Mouse (Mus musculus) lung, postnatal 25 days (tissue): ENCODE results near the gene Gnptg.
A peak's percentile ranks its signal among the peaks of the same experiment; 100 is the strongest.

Source experiments
- DNase-seq: peaks from one replicate; pipeline ENCODE4 v3.0.0; 2022; ENCODE audit warnings: low spot score

Gene Gnptg

GRCm38 (mm10) chr17:25239695-25240636, at the start of gene Gnptg, which contains the start of gene Tsr3:
TSS of gene Gnptg (minus strand) at chr17:25240124.
TSS of gene Tsr3 (plus strand) at chr17:25240170.
- DNase-seq, result peak; percentile 85

GRCm38 (mm10) chr17:25288842-25289241, 48.9 kb upstream of the Gnptg start:
- DNase-seq, result no peak

- peak; percentile 77 for DNase-seq
These were observed 45.1 kb upstream of the Gnptg start for GRCm38 (mm10) chr17:25285033-25285432.

- DNase-seq, result peak; percentile 83
These were observed 42.2 kb upstream of the Gnptg start for GRCm38 (mm10) chr17:25282133-25282532.

- DNase-seq, result no peak
These were observed 35.9 kb upstream of the Gnptg start for GRCm38 (mm10) chr17:25275833-25276232.

GRCm38 (mm10) chr17:25274571-25275346, 34.8 kb upstream of the Gnptg start, which contains the start of gene Ube2i:
TSS of gene Ube2i (minus strand) at chr17:25274622.
- DNase-seq, result no peak

- DNase-seq, result peak; percentile 95
These were observed 34.0 kb upstream of the Gnptg start for GRCm38 (mm10) chr17:25273706-25274501.

GRCm38 (mm10) chr17:25272951-25273705, 33.2 kb upstream of the Gnptg start:
- DNase-seq, result peak; percentile 89

GRCm38 (mm10) chr17:25272326-25272725, 32.4 kb upstream of the Gnptg start:
- peak; percentile 50 for DNase-seq

- peak; percentile 63 for DNase-seq
These were observed 30.9 kb upstream of the Gnptg start for GRCm38 (mm10) chr17:25270795-25271335.

- no peak for DNase-seq
These were observed 24.5 kb upstream of the Gnptg start for GRCm38 (mm10) chr17:25264453-25264852.

GRCm38 (mm10) chr17:25257804-25258261, 17.9 kb upstream of the Gnptg start:
- no peak for DNase-seq

GRCm38 (mm10) chr17:25256140-25256754, 16.3 kb upstream of the Gnptg start, which contains the start of gene Baiap3:
TSS of gene Baiap3 (minus strand) at chr17:25256364.
- DNase-seq, result no peak

GRCm38 (mm10) chr17:25255110-25255509, 15.2 kb upstream of the Gnptg start:
- DNase-seq, result no peak

GRCm38 (mm10) chr17:25253760-25254159, 13.8 kb upstream of the Gnptg start:
- DNase-seq, result no peak

- no peak for DNase-seq
These were observed 12.7 kb upstream of the Gnptg start for GRCm38 (mm10) chr17:25252643-25253042.

GRCm38 (mm10) chr17:25250181-25250835, 10.4 kb upstream of the Gnptg start:
- no peak for DNase-seq

- DNase-seq, result no peak
These were observed 8.3 kb upstream of the Gnptg start for GRCm38 (mm10) chr17:25248033-25248750.

GRCm38 (mm10) chr17:25244239-25244638, 4.3 kb upstream of the Gnptg start:
- no peak for DNase-seq
